Mouse (Mus musculus) heart, embryonic 12.5 days (tissue): Measurements from ENCODE around the gene Rara. TPM values are rescaled to one million over a fixed set of nuclear protein-coding genes. Genes with fewer than 3 reads are reported as not detected.

Experiments used
- ATAC-seq: fragments of 200-750 bp; cut with Nextera tagmentation; 2 replicates; pipeline ENCODE4 v1.8.0; 2017; ENCODE audit warnings: moderate TSS enrichment, moderate library complexity; ENCODE audit not compliant: insufficient number of reproducible peaks, low FRiP score
- H3K27ac ChIP-seq: fragments of 300-500 bp; sonication (generic); 2 replicates; pipeline ENCODE4 v1.5.1; 2016; ENCODE audit warnings: mild to moderate bottlenecking, moderate library complexity; ENCODE audit not compliant: poor library complexity, severe bottlenecking
- H3K27me3 ChIP-seq: fragments of 300-500 bp; sonication (generic); replicated peaks from 2 replicates; pipeline ENCODE4 v1.6.1; 2016; ENCODE audit warnings: mild to moderate bottlenecking, moderate library complexity
- H3K36me3 ChIP-seq: fragments of 300-500 bp; sonication (generic); 2 replicates; pipeline ENCODE4 v1.6.1; 2016; ENCODE audit warnings: mild to moderate bottlenecking, moderate library complexity
- H3K4me1 ChIP-seq: fragments of 300-500 bp; sonication (generic); replicated peaks from 2 replicates; pipeline ENCODE4 v1.6.1; 2016; ENCODE audit warnings: mild to moderate bottlenecking
- H3K4me2 ChIP-seq: fragments of 300-500 bp; sonication (generic); 2 replicates; pipeline ENCODE4 v1.6.1; 2016; ENCODE audit warnings: mild to moderate bottlenecking, moderate library complexity
- H3K4me3 ChIP-seq: fragments of 300-500 bp; sonication (generic); 2 replicates; pipeline ENCODE4 v1.5.1; 2016; ENCODE audit warnings: mild to moderate bottlenecking
- H3K9ac ChIP-seq: fragments of 300-500 bp; sonication (generic); 2 replicates; pipeline ENCODE4 v1.6.1; 2016; ENCODE audit warnings: mild to moderate bottlenecking, moderate library complexity
- H3K9me3 ChIP-seq: fragments of 300-500 bp; sonication (generic); replicated peaks from 2 replicates; pipeline ENCODE4 v1.6.1; 2016; ENCODE audit warnings: mild to moderate bottlenecking, moderate library complexity
- WGBS: fragments of 180-500 bp; shearing (Covaris S2); methylation state at CpG from one replicate; pipeline ENCODE4 v1.1.7; 2016; 5-methylcytosine and 5-hydroxymethylcytosine counted together
- polyA plus RNA-seq: library from polyadenylated mRNA; unstranded; fragments of >200 nt; fragmentation: Nextera tagmentation; extraction: Ambion mirVana; gene quantifications from 2 replicates; pipeline ENCODE4 v1.2.1, GENCODE M21; 2016

Rara gene
- polyA plus RNA-seq, 1 experiment from 2014 or later: 33.8 TPM

- Histone ChIP-seq H3K27me3 (no peaks in the 10 kb centered on the region), H3K4me1 (no peaks in the 10 kb centered on the region), H3K27ac (no peak overlapping the region), H3K36me3 (peaks cover 83% of the 10 kb centered on the region), H3K4me3 (no peak overlapping the region), H3K9me3 (no peaks in the 10 kb centered on the region), H3K4me2 (no peak overlapping the region), H3K9ac (no peak overlapping the region)
- WGBS: 64% methylated on average over 4 of the region's 4 CpGs
- no peak for ATAC-seq
Measured at GRCm38 (mm10) chr11:99010124-99010523, 82.5 kb downstream of the Rara start.

DNA sequence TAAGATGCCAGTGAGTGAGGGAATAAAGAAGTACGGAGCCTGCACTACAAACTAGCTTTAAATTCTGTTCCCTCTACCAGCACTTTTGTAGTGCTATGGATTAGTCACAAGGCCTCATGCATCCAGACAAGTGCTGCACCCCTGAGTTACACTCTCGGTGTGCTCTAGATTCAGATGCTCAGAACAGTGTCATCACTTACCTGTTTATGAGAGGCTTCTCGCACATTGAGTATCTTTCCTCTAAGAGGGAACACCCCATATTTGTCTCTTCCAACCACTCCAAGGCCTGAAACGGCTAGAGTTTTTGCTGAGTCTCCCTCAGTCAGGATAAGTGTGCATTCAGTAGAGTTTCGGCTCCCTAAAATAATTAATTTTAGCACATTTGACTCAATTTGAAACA lies 83.1 kb downstream of the Rara start:
- Histone ChIP-seq H3K4me1 (no peaks in the 10 kb centered on the region), H3K9ac (no peak overlapping the region), H3K27ac (no peak overlapping the region), H3K36me3 (peaks cover 83% of the 10 kb centered on the region), H3K27me3 (no peaks in the 10 kb centered on the region), H3K4me3 (no peak overlapping the region), H3K9me3 (no peaks in the 10 kb centered on the region), H3K4me2 (no peak overlapping the region)
- 95% methylated on average over 5 of the region's 5 CpGs for WGBS
- no peak for ATAC-seq

GRCm38 (mm10) chr11:99013856-99014255 lies 86.2 kb downstream of the Rara start:
- Histone ChIP-seq H3K9me3 (no peaks in the 10 kb centered on the region), H3K4me1 (no peaks in the 10 kb centered on the region), H3K27ac (no peak overlapping the region), H3K9ac (no peak overlapping the region), H3K4me2 (no peak overlapping the region), H3K4me3 (no peak overlapping the region), H3K36me3 (peaks cover 89% of the 10 kb centered on the region), H3K27me3 (no peaks in the 10 kb centered on the region)
- WGBS: 97% methylated on average over 1 of the region's 1 CpGs
- ATAC-seq: no peak

GRCm38 (mm10) chr11:99019844-99020243 lies 92.2 kb downstream of the Rara start:
- no peaks in the 10 kb centered on the region for H3K9me3 ChIP-seq
- H3K9ac ChIP-seq: no peak overlapping the region
- H3K27ac ChIP-seq: no peak overlapping the region
- H3K27me3 ChIP-seq: no peaks in the 10 kb centered on the region
- no peak for ATAC-seq
- WGBS: 95% methylated on average over 6 of the region's 6 CpGs
- H3K4me1 ChIP-seq: peaks cover 14% of the 10 kb centered on the region
- H3K36me3 ChIP-seq: peaks cover 65% of the 10 kb centered on the region
- no peak overlapping the region for H3K4me3 ChIP-seq
- H3K4me2 ChIP-seq: no peak overlapping the region

- peak overlapping the region; percentile 72 for H3K4me2 ChIP-seq
- peaks cover 41% of the 10 kb centered on the region for H3K36me3 ChIP-seq
- ATAC-seq: no peak
- peak overlapping the region; percentile 74 for H3K4me3 ChIP-seq
- no peak overlapping the region; the same call in 1 of the 2 replicates for H3K9ac ChIP-seq
- no peaks in the 10 kb centered on the region for H3K27me3 ChIP-seq
- H3K9me3 ChIP-seq: no peaks in the 10 kb centered on the region
- H3K4me1 ChIP-seq: peaks cover 14% of the 10 kb centered on the region
- no peak overlapping the region for H3K27ac ChIP-seq
- WGBS: 82% methylated on average over 5 of the region's 5 CpGs
Measured at GRCm38 (mm10) chr11:99022384-99022933, 94.8 kb downstream of the Rara start.

GRCm38 (mm10) chr11:99023094-99023493 lies 95.5 kb downstream of the Rara start:
- Histone ChIP-seq H3K9me3 (no peaks in the 10 kb centered on the region), H3K4me2 (peak overlapping the region; percentile 72), H3K27ac (no peak overlapping the region), H3K4me1 (peaks cover 14% of the 10 kb centered on the region), H3K27me3 (no peaks in the 10 kb centered on the region), H3K4me3 (peak overlapping the region; percentile 74), H3K9ac (peak overlapping the region; percentile 76), H3K36me3 (peaks cover 35% of the 10 kb centered on the region)
- WGBS: 8% methylated on average over 4 of the region's 4 CpGs
- no peak for ATAC-seq

GRCm38 (mm10) chr11:99023500-99024467 lies 96.2 kb downstream of the Rara start, which contains the start of gene Top2a:
TSS of gene Top2a (minus strand) at chr11:99024189.
- peaks cover 30% of the 10 kb centered on the region for H3K36me3 ChIP-seq
- WGBS: under 1% methylated on average over 54 of the region's 54 CpGs
- H3K9me3 ChIP-seq: no peaks in the 10 kb centered on the region
- peak within 1 kb of the TSS; percentile 76 for H3K9ac ChIP-seq
- peak within 1 kb of the TSS; percentile 72 for H3K4me2 ChIP-seq
- peak within 1 kb of the TSS; percentile 74 for H3K4me3 ChIP-seq
- H3K4me1 ChIP-seq: peaks cover 14% of the 10 kb centered on the region
- peak; percentile 93 for ATAC-seq
- H3K27me3 ChIP-seq: no peaks in the 10 kb centered on the region
- H3K27ac ChIP-seq: peak within 1 kb of the TSS; percentile 41

Other genes with a start within 250 kb of the Rara start
- 184 and 190 TPM in 2 replicates for gene Psmd3, start 245.3 kb upstream of the Rara start, polyA plus RNA-seq
- gene Csf3, start 226.6 kb upstream of the Rara start, polyA plus RNA-seq: not detected in 2 replicates
- gene Med24, start 198.4 kb upstream of the Rara start, polyA plus RNA-seq: 45.9 and 48.1 TPM in 2 replicates
- 27.0 and 29.8 TPM in 2 replicates for gene Thra, start 187.2 kb upstream of the Rara start, polyA plus RNA-seq
- 6.4 TPM in 2 replicates for gene Nr1d1, start 152.5 kb upstream of the Rara start, polyA plus RNA-seq
- 20.3 and 21.4 TPM in 2 replicates for gene Msl1, start 132.3 kb upstream of the Rara start, polyA plus RNA-seq
- 31.8 and 33.3 TPM in 2 replicates for gene Casc3, start 122.9 kb upstream of the Rara start, polyA plus RNA-seq
- 0.51 and 1.0 TPM in 2 replicates for gene Rapgefl1, start 91.0 kb upstream of the Rara start, polyA plus RNA-seq
- gene Wipf2, start 64.2 kb upstream of the Rara start, polyA plus RNA-seq: 3.0 and 3.3 TPM in 2 replicates
- gene Cdc6, start 20.0 kb upstream of the Rara start, polyA plus RNA-seq: 27.0 and 27.7 TPM in 2 replicates
- 3.5 and 3.9 TPM in 2 replicates for gene Gjd3, start 55.2 kb downstream of the Rara start, polyA plus RNA-seq
- gene Top2a, start 96.4 kb downstream of the Rara start, polyA plus RNA-seq: 196 and 201 TPM in 2 replicates
- 371 and 382 TPM in 2 replicates for gene Igfbp4, start 113.4 kb downstream of the Rara start, polyA plus RNA-seq
- 0.05 and 0.11 TPM in 2 replicates for gene Tns4, start 161.5 kb downstream of the Rara start, polyA plus RNA-seq
- 0.08 TPM in 1 of 2 replicates, not detected in the other for gene Ccr7, start 227.3 kb downstream of the Rara start, polyA plus RNA-seq